Mouse (Mus musculus) liver, embryonic 14.5 days (tissue): Measurements from ENCODE around the gene Vamp4.
A peak's percentile ranks its signal among the peaks of the same experiment; 100 is the strongest.

ENCODE experiments used
- CTCF ChIP-seq: IDR thresholded peaks from 2 replicates; pipeline ENCODE4 v1.5.1; 2016; ENCODE audit warnings: antibody characterized with exemption, low read depth, control low read depth
- EP300 ChIP-seq: IDR thresholded peaks from 2 replicates; pipeline ENCODE4 v1.6.1; 2016; ENCODE audit warnings: antibody characterized with exemption, low read depth

DNA sequence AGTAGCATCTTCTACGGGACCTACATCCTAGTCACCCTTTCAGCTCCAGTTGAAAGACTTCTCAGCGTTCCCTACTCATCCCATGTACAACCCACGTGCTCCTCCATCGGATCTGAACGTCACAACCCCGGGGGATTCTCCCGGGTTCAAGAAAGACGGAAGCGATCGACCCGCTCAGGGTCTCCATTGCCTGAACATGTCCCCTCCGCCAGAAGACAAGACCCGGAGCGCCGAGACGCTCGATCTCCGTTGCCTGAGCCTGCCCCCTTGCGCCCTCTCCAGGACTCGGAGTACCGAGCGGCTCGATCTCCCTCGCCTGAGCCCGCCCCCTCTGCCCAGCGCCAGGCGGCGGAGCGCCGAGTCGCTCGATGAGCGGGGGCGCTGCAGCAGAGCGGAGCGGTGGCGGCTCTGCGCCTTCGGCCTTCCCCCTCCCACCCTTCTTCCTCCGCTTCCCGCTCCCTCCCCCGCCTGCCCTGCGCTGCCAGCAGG, at the start of gene Vamp4:
- TF ChIP-seq CTCF (peak; percentile 79), EP300 (no peak)
